Mouse (Mus musculus) kidney, adult 8-10 months (tissue): ENCODE results near the gene Wnt10a.

Experiments used
- DNase-seq, 2 experiments: peaks; one replicate each; pipeline ENCODE4 v3.0.0; 2022

Wnt10a gene

GRCm38 (mm10) chr1:74791249-74791648 lies at the start of gene Wnt10a:
Gene Wnt10a, plus strand, starts transcription at chr1:74791516.
- peak in 1 of 2 experiments; percentile 40 for DNase-seq

- DNase-seq: no peak
Measured at GRCm38 (mm10) chr1:74747335-74747734, 44.0 kb upstream of the Wnt10a start.

- DNase-seq: peak; percentile 45 to 79
Measured at GRCm38 (mm10) chr1:74748643-74749271, 42.6 kb upstream of the Wnt10a start, which contains the start of gene Prkag3. Gene Prkag3, minus strand, starts transcription at chr1:74749221.

- peak; percentile 80 to 83 for DNase-seq
Measured at GRCm38 (mm10) chr1:74749301-74749700, 42.0 kb upstream of the Wnt10a start.

GRCm38 (mm10) chr1:74750683-74751082 lies 40.6 kb upstream of the Wnt10a start:
- DNase-seq: peak; percentile 90 to 94

GRCm38 (mm10) chr1:74752150-74752549 lies 39.2 kb upstream of the Wnt10a start:
- no peak for DNase-seq

- no peak for DNase-seq
Measured at GRCm38 (mm10) chr1:74752833-74753232, 38.5 kb upstream of the Wnt10a start.

GRCm38 (mm10) chr1:74753266-74753974 lies 37.9 kb upstream of the Wnt10a start:
- no peak for DNase-seq

GRCm38 (mm10) chr1:74754175-74754785 lies 37.0 kb upstream of the Wnt10a start:
- DNase-seq: peak; percentile 38 to 49

GRCm38 (mm10) chr1:74759773-74760172 lies 31.5 kb upstream of the Wnt10a start:
- DNase-seq: peak; percentile 61 to 68

- DNase-seq: peak; percentile 57 to 75
Measured at GRCm38 (mm10) chr1:74763081-74763480, 28.2 kb upstream of the Wnt10a start.

GRCm38 (mm10) chr1:74770727-74771466 lies 20.4 kb upstream of the Wnt10a start:
- no peak for DNase-seq

GRCm38 (mm10) chr1:74771467-74771844 lies 19.9 kb upstream of the Wnt10a start:
- DNase-seq: no peak

GRCm38 (mm10) chr1:74771845-74771930 lies 19.6 kb upstream of the Wnt10a start, which contains the start of gene Wnt6:
Gene Wnt6, plus strand, starts transcription at chr1:74771892.
- no peak for DNase-seq

- no peak for DNase-seq
Measured at GRCm38 (mm10) chr1:74771931-74772620, 19.2 kb upstream of the Wnt10a start.

- DNase-seq: peak; percentile 82 to 83
Measured at GRCm38 (mm10) chr1:74773136-74773535, 18.2 kb upstream of the Wnt10a start.

- DNase-seq: no peak
Measured at GRCm38 (mm10) chr1:74774062-74774461, 17.3 kb upstream of the Wnt10a start.

GRCm38 (mm10) chr1:74775816-74776215 lies 15.5 kb upstream of the Wnt10a start:
- DNase-seq: no peak

GRCm38 (mm10) chr1:74778934-74779486 lies 12.3 kb upstream of the Wnt10a start:
- DNase-seq: no peak

- no peak for DNase-seq
Measured at GRCm38 (mm10) chr1:74782045-74782444, 9.3 kb upstream of the Wnt10a start.

GRCm38 (mm10) chr1:74783554-74783953 lies 7.8 kb upstream of the Wnt10a start:
- no peak for DNase-seq

- DNase-seq: peak in 1 of 2 experiments; percentile 67
Measured at GRCm38 (mm10) chr1:74784041-74784759, 7.1 kb upstream of the Wnt10a start.
